Mouse (Mus musculus) midbrain, embryonic 10.5 days (tissue): ENCODE measurements around the gene Syna. TPM values are rescaled to one million over a fixed set of nuclear protein-coding genes. Genes with fewer than 3 reads are reported as not detected.

Experiments
- DNase-seq: peaks from one replicate; pipeline ENCODE4 v3.0.0-alpha.2; 2017; ENCODE audit warnings: low spot score
- H3K27ac ChIP-seq: fragments of 300-500 bp; sonication (generic); replicated peaks from 2 replicates; pipeline ENCODE4 v1.5.1; 2016; ENCODE audit warnings: mild to moderate bottlenecking
- H3K27me3 ChIP-seq: fragments of 300-500 bp; sonication (generic); 2 replicates; pipeline ENCODE4 v1.6.1; 2016; ENCODE audit warnings: low read depth, mild to moderate bottlenecking; ENCODE audit not compliant: poor library complexity, severe bottlenecking
- H3K36me3 ChIP-seq: fragments of 300-500 bp; sonication (generic); 2 replicates; pipeline ENCODE4 v1.6.1; 2016; ENCODE audit warnings: mild to moderate bottlenecking, moderate library complexity
- H3K4me1 ChIP-seq: fragments of 300-500 bp; sonication (generic); 2 replicates; pipeline ENCODE4 v1.6.1; 2016
- H3K4me3 ChIP-seq: fragments of 300-500 bp; sonication (generic); 2 replicates; pipeline ENCODE4 v1.5.1; 2016; ENCODE audit warnings: mild to moderate bottlenecking, moderate library complexity
- H3K9me3 ChIP-seq: fragments of 300-500 bp; sonication (generic); replicated peaks from 2 replicates; pipeline ENCODE4 v1.6.1; 2016; ENCODE audit warnings: mild to moderate bottlenecking
- WGBS: fragments of 180-500 bp; shearing (Covaris S2); methylation state at CpG from one replicate; pipeline ENCODE4 v1.1.7; 2016; 5-methylcytosine and 5-hydroxymethylcytosine counted together
- microRNA-seq: library from miRNA; unstranded; fragments of <30 nt; microRNA quantifications from one replicate; pipeline ENCODE4, GENCODE M21; 2017
- polyA plus RNA-seq: library from polyadenylated mRNA; unstranded; fragments of >200 nt; fragmentation: Nextera tagmentation; extraction: Ambion mirVana; gene quantifications from 2 replicates; pipeline ENCODE4 v1.2.1, GENCODE M21; 2016

Syna gene
- polyA plus RNA-seq, 1 experiment from 2014 or later, result 0.09 TPM

GRCm38 (mm10) chr5:134519471-134519870 lies 40.5 kb downstream of the Syna start:
- no peak for DNase-seq
- no peaks in the 10 kb centered on the region; the same call in 1 of the 2 replicates for H3K9me3 ChIP-seq
- H3K4me3 ChIP-seq, result no peak overlapping the region
- no peaks in the 10 kb centered on the region for H3K4me1 ChIP-seq
- no peaks in the 10 kb centered on the region for H3K27me3 ChIP-seq
- WGBS, result 93% methylated on average over 5 of the region's 5 CpGs
- H3K27ac ChIP-seq, result no peak overlapping the region
- H3K36me3 ChIP-seq, result peaks cover 90% of the 10 kb centered on the region

- Histone ChIP-seq H3K27me3 (no peaks in the 10 kb centered on the region), H3K4me1 (0 out of 2 replicates have a peak, but pooled peaks cover 2% of the 10 kb centered on the region), H3K4me3 (no peak overlapping the region), H3K36me3 (peaks cover 94% of the 10 kb centered on the region), H3K27ac (no peak overlapping the region), H3K9me3 (peaks cover 3% of the 10 kb centered on the region; the same call in 1 of the 2 replicates)
- DNase-seq, result no peak
- WGBS, result 90% methylated on average over 5 of the region's 5 CpGs
Measured at GRCm38 (mm10) chr5:134512086-134512485, 47.9 kb downstream of the Syna start.

DNA sequence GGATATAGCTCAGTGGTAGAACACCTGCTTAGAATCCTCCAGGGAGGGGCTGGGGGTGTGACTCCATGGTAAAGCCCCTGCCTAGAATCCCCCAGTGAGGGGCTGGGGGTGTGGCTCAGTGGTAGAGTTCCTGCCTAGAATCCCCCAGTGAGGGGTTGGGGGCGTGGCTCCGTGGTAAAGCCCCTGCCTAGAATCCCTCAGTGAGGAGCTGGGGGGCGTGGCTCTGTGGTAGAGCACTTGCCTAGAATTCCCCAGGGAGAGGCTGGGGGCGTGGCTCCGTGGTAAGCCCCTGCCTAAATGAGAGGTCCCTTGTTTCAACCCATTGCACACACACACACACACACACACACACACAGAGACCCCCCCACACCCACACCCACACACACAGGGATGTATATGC lies 49.7 kb downstream of the Syna start:
- peaks cover 87% of the 10 kb centered on the region for H3K36me3 ChIP-seq
- no peak overlapping the region for H3K4me3 ChIP-seq
- H3K4me1 ChIP-seq, result 0 out of 2 replicates have a peak, but pooled peaks cover 2% of the 10 kb centered on the region
- no peak overlapping the region for H3K27ac ChIP-seq
- no peaks in the 10 kb centered on the region for H3K27me3 ChIP-seq
- no peak for DNase-seq
- 0 out of 2 replicates have a peak, but pooled peaks cover 3% of the 10 kb centered on the region for H3K9me3 ChIP-seq
- 91% methylated on average over 5 of the region's 5 CpGs for WGBS

DNA sequence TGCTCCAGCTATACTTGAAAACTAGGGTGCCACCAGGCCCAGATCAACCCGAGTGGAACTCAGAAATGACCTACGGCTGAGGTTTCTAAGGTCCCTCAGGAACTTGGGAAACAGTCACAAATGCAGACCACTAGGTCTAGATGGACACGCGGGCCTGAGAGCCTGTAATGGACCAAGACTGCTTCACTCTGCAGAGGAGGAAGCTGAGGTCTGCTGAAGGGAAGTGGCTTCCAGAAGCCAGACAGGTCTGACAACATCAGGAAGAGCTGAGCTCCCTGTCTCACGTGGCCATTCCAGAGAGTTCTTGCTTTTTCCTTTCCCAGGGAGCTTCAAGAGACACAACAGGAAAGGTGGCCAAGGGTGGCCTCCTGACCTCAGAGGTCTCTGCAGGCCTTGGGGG lies 51.0 kb downstream of the Syna start:
- Histone ChIP-seq H3K27ac (no peak overlapping the region), H3K4me3 (no peak overlapping the region), H3K27me3 (no peaks in the 10 kb centered on the region), H3K9me3 (0 out of 2 replicates have a peak, but pooled peaks cover 3% of the 10 kb centered on the region), H3K36me3 (peaks cover 86% of the 10 kb centered on the region), H3K4me1 (0 out of 2 replicates have a peak, but pooled peaks cover 2% of the 10 kb centered on the region)
- 90% methylated on average over 5 of the region's 5 CpGs for WGBS
- DNase-seq, result no peak

Small RNAs within 50 kb of the gene (microRNA-seq; reads per million reads assigned to microRNA genes)
- gene Mir7228, result not detected

Other genes with a start within 250 kb of the Syna start
- 172 and 200 TPM in 2 replicates for gene Gtf2i, start 245.4 kb downstream of the Syna start, polyA plus RNA-seq
- gene Gtf2ird1, start 103.5 kb downstream of the Syna start, polyA plus RNA-seq, result 96.4 and 109 TPM in 2 replicates
- gene Clip2, start 7.7 kb downstream of the Syna start, polyA plus RNA-seq, result 4.6 and 6.2 TPM in 2 replicates
- gene Rfc2, start 21.2 kb upstream of the Syna start, polyA plus RNA-seq, result 381 and 432 TPM in 2 replicates
- 3.6 and 4.6 TPM in 2 replicates for gene Lat2, start 54.9 kb upstream of the Syna start, polyA plus RNA-seq
- gene Eif4h, start 79.3 kb upstream of the Syna start, polyA plus RNA-seq, result 537 and 556 TPM in 2 replicates
- gene Limk1, start 128.4 kb upstream of the Syna start, polyA plus RNA-seq, result 8.0 and 9.8 TPM in 2 replicates
- 0.88 and 2.0 TPM in 2 replicates for gene Eln, start 187.2 kb upstream of the Syna start, polyA plus RNA-seq